In the genomic region with DNA sequence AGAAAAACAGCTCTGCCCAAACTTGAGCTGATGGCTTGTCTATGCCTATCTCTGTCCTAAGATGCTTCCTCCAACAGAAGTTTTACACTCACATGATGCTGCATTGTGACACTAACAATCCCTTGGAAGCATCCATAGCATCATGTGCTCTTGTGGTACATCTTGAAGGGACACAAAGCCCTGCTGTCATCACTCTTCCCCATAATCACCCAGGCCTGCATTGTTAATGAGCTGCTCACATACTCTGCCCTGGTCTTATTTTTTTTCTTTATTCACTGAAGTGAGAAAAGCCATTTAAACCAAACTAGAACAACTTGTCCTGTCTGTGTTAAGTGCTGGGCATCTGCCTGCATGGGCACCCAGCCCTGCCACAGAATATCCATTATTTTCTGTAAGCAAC, we compare ENCODE assay signal across 35 mouse cellular contexts.
"Had no signal": no experiment of that assay in that cellular context is flagged by ENCODE, and none has a peak within 500 bp of the region (broad histone marks: within the 10 kb centered on the region; RNA-seq: fewer than 3 reads in every experiment).

No protein-coding gene starts in this region.

- H3K4me2 ChIP-seq: heart, embryonic 11.5 days; heart, embryonic 12.5 days; heart, embryonic 13.5 days; heart, embryonic 15.5 days; hindbrain, embryonic 12.5 days; hindbrain, embryonic 13.5 days; hindbrain, embryonic 14.5 days; hindbrain, embryonic 15.5 days; intestine, embryonic 15.5 days; kidney, embryonic 15.5 days had no signal

- ATAC-seq: hindbrain, embryonic 16.5 days; hindbrain, postnatal 0 days; inflammation-experienced regulatory T-cells, adult 6 months; intestine, embryonic 15.5 days; intestine, embryonic 16.5 days; intestine, postnatal 0 days had no signal

- H3K4me3 ChIP-seq: heart, embryonic 10.5 days; heart, embryonic 12.5 days; heart, embryonic 13.5 days; heart, embryonic 15.5 days; hindbrain, embryonic 10.5 days; hindbrain, embryonic 12.5 days; hindbrain, embryonic 13.5 days; hindbrain, embryonic 15.5 days; intestine, embryonic 15.5 days; kidney, embryonic 15.5 days; layer of hippocampus, adult 2 months had no signal

- H3K9ac ChIP-seq: heart, embryonic 12.5 days; heart, embryonic 13.5 days; heart, embryonic 15.5 days; hindbrain, embryonic 12.5 days; hindbrain, embryonic 13.5 days; hindbrain, embryonic 14.5 days; hindbrain, embryonic 15.5 days; intestine, embryonic 15.5 days; kidney, embryonic 15.5 days had no signal

- H3K4me1 ChIP-seq: heart, embryonic 10.5 days; heart, embryonic 12.5 days; heart, embryonic 13.5 days; heart, embryonic 15.5 days; hindbrain, embryonic 10.5 days; hindbrain, embryonic 12.5 days; hindbrain, embryonic 13.5 days; hindbrain, embryonic 15.5 days; intestine, embryonic 15.5 days had no signal

- H3K27me3 ChIP-seq: heart, embryonic 12.5 days; heart, embryonic 13.5 days; heart, embryonic 15.5 days; hindbrain, embryonic 12.5 days; hindbrain, embryonic 13.5 days; hindbrain, embryonic 15.5 days; intestine, embryonic 15.5 days; kidney, embryonic 15.5 days had no signal

- H3K36me3 ChIP-seq: heart, embryonic 10.5 days; heart, embryonic 12.5 days; heart, embryonic 13.5 days; heart, embryonic 15.5 days; hindbrain, embryonic 10.5 days; hindbrain, embryonic 12.5 days; hindbrain, embryonic 13.5 days; hindbrain, embryonic 15.5 days; intestine, embryonic 15.5 days; kidney, embryonic 15.5 days had no signal

- H3K9me3 ChIP-seq: heart, embryonic 10.5 days; heart, embryonic 12.5 days; heart, embryonic 13.5 days; heart, embryonic 15.5 days; hindbrain, embryonic 10.5 days; hindbrain, embryonic 12.5 days; hindbrain, embryonic 13.5 days; hindbrain, embryonic 15.5 days; intestine, embryonic 15.5 days; kidney, embryonic 15.5 days had no signal

- DNase-seq: heart, postnatal 10 days; heart, postnatal 14 days; heart, postnatal 36 days; heart, postnatal 4 days; kidney, adult 11 months; kidney, adult 18-20 months; kidney, adult 2 months; kidney, adult 8-10 months; kidney, adult 9 months; kidney, postnatal 10 days; kidney, postnatal 14 days; kidney, postnatal 25 days; kidney, postnatal 36 days; kidney, postnatal 4 days; layer of hippocampus, adult 9-11 months; layer of hippocampus, postnatal 36 days had no signal

- H3K27ac ChIP-seq: heart, embryonic 10.5 days; heart, embryonic 13.5 days; heart, embryonic 15.5 days; hindbrain, embryonic 10.5 days; hindbrain, embryonic 12.5 days; hindbrain, embryonic 13.5 days; hindbrain, embryonic 14.5 days; hindbrain, embryonic 15.5 days; hindbrain, postnatal 0 days; intestine, embryonic 15.5 days; kidney, embryonic 15.5 days; kidney, postnatal 0 days; layer of hippocampus, adult 2 months had no signal
